ENCODE assay signal across 8 mouse cellular contexts in the genomic region with DNA sequence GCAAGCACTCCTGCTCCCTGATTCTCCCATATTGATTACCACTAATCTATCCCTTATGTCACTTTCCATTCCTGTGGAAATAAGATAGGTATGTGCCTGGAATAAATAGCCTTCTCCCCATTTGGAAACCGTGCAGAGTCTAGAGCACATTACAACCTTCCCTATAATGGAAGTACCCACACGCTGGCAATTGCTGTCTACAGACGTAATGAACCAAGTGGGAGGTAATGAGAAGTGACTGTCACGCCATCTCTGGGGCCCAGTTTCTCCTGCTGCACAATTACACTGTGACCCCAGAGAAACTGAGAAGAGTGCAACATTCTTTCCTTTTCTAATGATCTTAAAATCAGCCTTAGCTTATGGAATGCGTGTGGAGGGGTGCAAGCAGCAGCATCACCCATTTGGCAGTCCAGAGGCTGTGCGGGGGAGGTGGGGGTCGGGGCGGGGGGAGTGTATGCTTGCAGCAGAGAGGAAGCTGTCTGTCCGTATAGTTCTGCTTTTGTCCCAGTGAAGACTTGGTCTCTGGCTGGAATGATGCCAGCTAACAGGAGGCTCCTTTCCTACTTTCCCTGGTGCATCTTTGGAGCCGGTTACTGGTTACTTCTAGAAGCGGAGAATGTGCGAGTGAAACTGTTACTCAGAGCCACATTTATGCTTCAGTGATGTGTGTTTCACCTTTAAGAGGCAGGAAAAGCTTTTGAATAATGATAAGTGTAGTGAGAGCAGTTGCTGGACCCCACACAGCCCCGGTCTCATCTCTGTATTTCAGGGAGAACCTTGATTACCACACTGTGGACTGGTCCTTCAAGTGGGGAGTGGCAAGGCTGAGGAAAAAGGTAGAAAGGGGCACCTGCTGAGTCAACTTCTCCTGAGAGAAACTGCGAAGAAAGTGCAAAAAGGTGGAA.
DNase-seq lines count a peak whose midpoint lies in the region; ATAC-seq and TF ChIP-seq lines count a peak whose summit lies in the region.

No protein-coding gene starts in this region.

- no peak for TF ChIP-seq CTCF in bone marrow macrophage, adult 2 months (IDR thresholded peaks at IDR 0.05; ENCODE audit: low read depth, low read length)

- no peak overlapping the region for H3K4me3 ChIP-seq in heart, embryonic 15.5 days
- H3K4me3 ChIP-seq in bone marrow macrophage, adult 2 months (ENCODE audit: insufficient read depth, low read length), result peak overlapping the region; percentile 34
- no peak overlapping the region for H3K4me3 ChIP-seq in hindbrain, embryonic 11.5 days (ENCODE audit: low read depth, low read length)
- 0 out of 2 replicates have a peak overlapping the region, but pooled peaks have one; percentile 3 for H3K4me3 ChIP-seq in midbrain, embryonic 14.5 days (replicated peaks; ENCODE audit: low read depth, low read length)

- H3K36me3 ChIP-seq in heart, embryonic 15.5 days, result no peaks in the 10 kb centered on the region
- H3K36me3 ChIP-seq in hindbrain, embryonic 11.5 days (ENCODE audit: control insufficient read depth, insufficient read depth, low read length), result no peaks in the 10 kb centered on the region
- H3K36me3 ChIP-seq in midbrain, embryonic 14.5 days (ENCODE audit: control insufficient read depth, insufficient read depth, low read length), result no peaks in the 10 kb centered on the region

- H3K4me2 ChIP-seq in heart, embryonic 15.5 days, result peak overlapping the region; percentile 37; the same call in 1 of the 2 replicates
- H3K4me2 ChIP-seq in hindbrain, embryonic 11.5 days (replicated peaks; ENCODE audit: low read depth, low read length), result 0 out of 2 replicates have a peak overlapping the region, but pooled peaks have one; percentile 1
- H3K4me2 ChIP-seq in midbrain, embryonic 14.5 days (ENCODE audit: low read length), result peak overlapping the region; percentile 45

- H3K27me3 ChIP-seq in heart, embryonic 15.5 days, result no peaks in the 10 kb centered on the region
- no peaks in the 10 kb centered on the region for H3K27me3 ChIP-seq in hindbrain, embryonic 11.5 days (ENCODE audit: control insufficient read depth, insufficient read depth, low read length)
- no peaks in the 10 kb centered on the region for H3K27me3 ChIP-seq in midbrain, embryonic 14.5 days (ENCODE audit: control insufficient read depth, insufficient read depth, low read length)

- H3K27ac ChIP-seq in heart, embryonic 15.5 days, result no peak overlapping the region
- H3K27ac ChIP-seq in bone marrow macrophage, adult 2 months (ENCODE audit: insufficient read depth, low read depth, low read length), result peak overlapping the region; percentile 66
- H3K27ac ChIP-seq in hindbrain, embryonic 11.5 days (ENCODE audit: low read depth, low read length), result no peak overlapping the region
- H3K27ac ChIP-seq in midbrain, embryonic 14.5 days (replicated peaks; ENCODE audit: low read depth, low read length), result peak overlapping the region; percentile 73

- no peaks in the 10 kb centered on the region for H3K9me3 ChIP-seq in heart, embryonic 15.5 days (replicated peaks)
- no peaks in the 10 kb centered on the region for H3K9me3 ChIP-seq in hindbrain, embryonic 11.5 days (ENCODE audit: control insufficient read depth, low read length)
- no peaks in the 10 kb centered on the region for H3K9me3 ChIP-seq in midbrain, embryonic 14.5 days (ENCODE audit: control insufficient read depth, low read length)

- ATAC-seq in heart, embryonic 15.5 days (replicated peaks; ENCODE audit: insufficient number of reproducible peaks, insufficient read depth, low FRiP score, low read depth), result no peak
- peak; percentile 51 for ATAC-seq in hindbrain, embryonic 11.5 days (ENCODE audit: low FRiP score)
- ATAC-seq in midbrain, embryonic 14.5 days (ENCODE audit: low FRiP score, low TSS enrichment), result peak; percentile 51; the same call in 1 of the 2 replicates
- ATAC-seq in activated CD4-positive, CD25-positive, alpha-beta regulatory T cell, adult 4 months, result no peak

- 38% methylated on average over 14 of the region's 14 CpGs for WGBS in heart, embryonic 15.5 days
- WGBS in hindbrain, embryonic 11.5 days, result 34% methylated on average over 14 of the region's 14 CpGs
- 23% methylated on average over 14 of the region's 14 CpGs for whole genome bisulfite sequencing in midbrain, embryonic 14.5 days

- DNase-seq in heart, adult 18-20 months, result no peak
- DNase-seq in hindbrain, embryonic 11.5 days (ENCODE audit: low spot score), result peak; percentile 17
- DNase-seq in midbrain, embryonic 14.5 days, result peak; percentile 63
- no peak for DNase-seq in gastrocnemius, postnatal 4 days (ENCODE audit: low spot score in 2 of 2)
- DNase-seq in gastrocnemius, postnatal 14 days, result no peak

- no peak overlapping the region for H3K9ac ChIP-seq in heart, embryonic 15.5 days
- no peak overlapping the region for H3K9ac ChIP-seq in hindbrain, embryonic 11.5 days (ENCODE audit: low read depth, low read length)
- H3K9ac ChIP-seq in midbrain, embryonic 14.5 days (replicated peaks; ENCODE audit: low read length), result peak overlapping the region; percentile 0; the same call in 1 of the 2 replicates

- TF ChIP-seq POLR2A in bone marrow macrophage, adult 2 months (IDR thresholded peaks at IDR 0.05; ENCODE audit: borderline replicate concordance, low read depth, low read length), result no peak

- intact Hi-C loops in gastrocnemius, postnatal 14 days (cut with DNase I; ENCODE audit: low total_unique reads), result no loop called here

- H3K4me1 ChIP-seq in heart, embryonic 15.5 days (replicated peaks), result peaks cover 23% of the 10 kb centered on the region
- H3K4me1 ChIP-seq in bone marrow macrophage, adult 2 months (ENCODE audit: control insufficient read depth, insufficient read depth, low read length), result peaks cover 43% of the 10 kb centered on the region
- peaks cover 6% of the 10 kb centered on the region; the same call in 1 of the 2 replicates for H3K4me1 ChIP-seq in hindbrain, embryonic 11.5 days (replicated peaks; ENCODE audit: control insufficient read depth, insufficient read depth, low read length)
- H3K4me1 ChIP-seq in midbrain, embryonic 14.5 days (ENCODE audit: control insufficient read depth, insufficient read depth, low read length), result peaks cover 18% of the 10 kb centered on the region; the same call in 1 of the 2 replicates

Comparison
In these comparisons a context has a peak if more than half of its experiments do, and no peak if none do; other contexts are left out.
1. ATAC-seq: peak in hindbrain, embryonic 11.5 days (single experiment) and midbrain, embryonic 14.5 days (single experiment); none in heart, embryonic 15.5 days (single experiment) and activated CD4-positive, CD25-positive, alpha-beta regulatory T cell, adult 4 months (single experiment).
2. H3K27ac ChIP-seq: peak in bone marrow macrophage, adult 2 months (single experiment) and midbrain, embryonic 14.5 days (single experiment); none in heart, embryonic 15.5 days (single experiment) and hindbrain, embryonic 11.5 days (single experiment).
3. H3K4me3 ChIP-seq: peak in bone marrow macrophage, adult 2 months (single experiment) and midbrain, embryonic 14.5 days (single experiment); none in heart, embryonic 15.5 days (single experiment) and hindbrain, embryonic 11.5 days (single experiment).
4. DNase-seq: peak in hindbrain, embryonic 11.5 days (single experiment) and midbrain, embryonic 14.5 days (single experiment); none in heart, adult 18-20 months (0 of 2), gastrocnemius, postnatal 4 days (0 of 2) and gastrocnemius, postnatal 14 days (single experiment).
5. Peak in every context shown above with its lines, with median percentiles within 50 percentile points of each other: H3K4me2 ChIP-seq.